Mouse (Mus musculus) thymus, adult 2 months (tissue): ENCODE results near the gene Olfr412. TPM values are rescaled to one million over a fixed set of nuclear protein-coding genes. Genes with fewer than 3 reads are reported as not detected.
A peak's percentile ranks its signal among the peaks of the same experiment; 100 is the strongest.

Experiments used
- DNase-seq: peaks from one replicate; pipeline ENCODE4 v3.0.0; 2021
- H3K27ac ChIP-seq: fragments of 200-500 bp; 2 replicates; pipeline ENCODE4 v1.5.1; 2012; ENCODE audit warnings: low read length, control low read depth; ENCODE audit not compliant: control insufficient read depth, insufficient read depth
- H3K27me3 ChIP-seq: fragments of 200-500 bp; 2 replicates; pipeline ENCODE4 v1.6.1; 2012; ENCODE audit warnings: mild to moderate bottlenecking, low read length, moderate library complexity, mixed read lengths; ENCODE audit not compliant: control insufficient read depth, insufficient read depth
- H3K36me3 ChIP-seq: fragments of 200-500 bp; 2 replicates; pipeline ENCODE4 v1.6.1; 2012; ENCODE audit warnings: mild to moderate bottlenecking, low read length, moderate library complexity; ENCODE audit not compliant: control insufficient read depth, insufficient read depth
- H3K4me1 ChIP-seq: fragments of 200-500 bp; replicated peaks from 2 replicates; pipeline ENCODE4 v1.6.1; 2012; ENCODE audit warnings: low read length; ENCODE audit not compliant: control insufficient read depth, insufficient read depth
- H3K4me3 ChIP-seq: fragments of 200-500 bp; 2 replicates; pipeline ENCODE4 v1.5.1; 2012; ENCODE audit warnings: mild to moderate bottlenecking, low read length, control low read depth, moderate library complexity; ENCODE audit not compliant: control insufficient read depth, insufficient read depth
- CTCF ChIP-seq: fragments of 200-500 bp; IDR thresholded peaks from 2 replicates; pipeline ENCODE4 v1.5.1; 2012; ENCODE audit warnings: mild to moderate bottlenecking, control low read depth, low read length, moderate library complexity, borderline replicate concordance; ENCODE audit not compliant: control insufficient read depth, poor library complexity, insufficient read depth; ENCODE audit errors: extremely low read depth
- POLR2A ChIP-seq: fragments of 200-500 bp; IDR thresholded peaks from 2 replicates; pipeline ENCODE4 v1.6.1; 2012; ENCODE audit warnings: mild to moderate bottlenecking, low read length, control low read depth, moderate library complexity; ENCODE audit not compliant: control insufficient read depth, poor library complexity, insufficient read depth; ENCODE audit errors: extremely low read depth
- WGBS: fragments of 180-500 bp; shearing (Covaris S2); methylation state at CpG from one replicate; pipeline ENCODE4 v1.1.7; 2018; 5-methylcytosine and 5-hydroxymethylcytosine counted together
- polyA plus RNA-seq: library from polyadenylated mRNA; depleted of rRNA; stranded (reverse); fragments of >200 nt; gene quantifications from 2 replicates; pipeline ENCODE4 v1.2.3, GENCODE M21; 2012; rRNA removed

Gene Olfr412
- polyA plus RNA-seq = not detected in 2 replicates

GRCm38 (mm10) chr11:74361769-74362168 lies at the start of gene Olfr412:
Gene Olfr412, plus strand, starts transcription at chr11:74362069.
- no peaks in the 10 kb centered on the region for H3K4me1 ChIP-seq
- TF ChIP-seq CTCF (no peak), POLR2A (no peak)
- H3K27ac ChIP-seq = no peak within 1 kb of the TSS
- no peaks in the 10 kb centered on the region for H3K27me3 ChIP-seq
- H3K36me3 ChIP-seq = no peaks in the 10 kb centered on the region
- DNase-seq = no peak
- WGBS = 89% methylated on average over 1 of the region's 1 CpGs
- no peak within 1 kb of the TSS for H3K4me3 ChIP-seq

- DNase-seq = no peak
- Histone ChIP-seq H3K4me1 (no peaks in the 10 kb centered on the region), H3K27ac (no peak overlapping the region), H3K36me3 (no peaks in the 10 kb centered on the region), H3K27me3 (no peaks in the 10 kb centered on the region), H3K4me3 (no peak overlapping the region)
- WGBS = 41% methylated on average over 2 of the region's 2 CpGs
- TF ChIP-seq CTCF = no peak
- TF ChIP-seq POLR2A = no peak
These were observed 35.8 kb upstream of the Olfr412 start for GRCm38 (mm10) chr11:74326044-74326443.

- no peak for DNase-seq
- H3K27ac ChIP-seq = no peak overlapping the region
- no peaks in the 10 kb centered on the region for H3K36me3 ChIP-seq
- no peaks in the 10 kb centered on the region for H3K27me3 ChIP-seq
- no peak for TF ChIP-seq POLR2A
- no peak overlapping the region for H3K4me3 ChIP-seq
- no peaks in the 10 kb centered on the region for H3K4me1 ChIP-seq
These were observed 33.1 kb upstream of the Olfr412 start for GRCm38 (mm10) chr11:74328781-74329180.

- no peak for TF ChIP-seq CTCF
- TF ChIP-seq POLR2A = no peak
- 84% methylated on average over 6 of the region's 6 CpGs for WGBS
These were observed 23.9 kb upstream of the Olfr412 start, which contains the start of gene Olfr410 for GRCm38 (mm10) chr11:74337931-74338330. Gene Olfr410, minus strand, starts transcription at chr11:74338031.

GRCm38 (mm10) chr11:74352550-74352949 lies 9.3 kb upstream of the Olfr412 start, which contains the start of gene Olfr411:
Gene Olfr411, minus strand, starts transcription at chr11:74352650.
- Histone ChIP-seq H3K36me3 (no peaks in the 10 kb centered on the region), H3K27ac (no peak within 1 kb of the TSS), H3K27me3 (no peaks in the 10 kb centered on the region), H3K4me1 (no peaks in the 10 kb centered on the region), H3K4me3 (no peak within 1 kb of the TSS)
- WGBS = 90% methylated on average over 3 of the region's 3 CpGs
- TF ChIP-seq POLR2A (no peak), CTCF (no peak)
- DNase-seq = no peak

More at GRCm38 (mm10) chr11:74337931-74338330, 23.9 kb upstream of the Olfr412 start, which contains the start of gene Olfr410:
- no peak within 1 kb of the TSS for H3K4me3 ChIP-seq
- H3K27ac ChIP-seq = no peak within 1 kb of the TSS
- H3K36me3 ChIP-seq = no peaks in the 10 kb centered on the region
- H3K4me1 ChIP-seq = no peaks in the 10 kb centered on the region
- no peaks in the 10 kb centered on the region for H3K27me3 ChIP-seq
- DNase-seq = no peak

GRCm38 (mm10) chr11:74371393-74372100 lies 9.7 kb downstream of the Olfr412 start:
- Histone ChIP-seq H3K4me3 (no peak overlapping the region), H3K27me3 (no peaks in the 10 kb centered on the region), H3K4me1 (0 out of 2 replicates have a peak, but pooled peaks cover 2% of the 10 kb centered on the region), H3K27ac (no peak overlapping the region), H3K36me3 (no peaks in the 10 kb centered on the region)
- TF ChIP-seq POLR2A = no peak
- TF ChIP-seq CTCF = peak; percentile 78; the same call in 1 of the 2 replicates
- peak; percentile 49 for DNase-seq
- WGBS = 15% methylated on average over 22 of the region's 22 CpGs
